Mouse (Mus musculus) cerebellum, postnatal 36 days (tissue): ENCODE results near the gene Xpo4.

Experiments used
- DNase-seq, 2 experiments: peaks; one replicate each; pipeline ENCODE4 v3.0.0; 2021 to 2022; ENCODE audit warnings: mixed read lengths in 2 of 2

Xpo4 gene

GRCm38 (mm10) chr14:57606663-57607365 is 58.4 kb downstream of the Xpo4 start:
- DNase-seq, result no peak

- no peak for DNase-seq
Observed at GRCm38 (mm10) chr14:57593279-57593678, 72.0 kb downstream of the Xpo4 start.

GRCm38 (mm10) chr14:57591830-57592229 is 73.4 kb downstream of the Xpo4 start:
- DNase-seq, result no peak

GRCm38 (mm10) chr14:57576364-57577060 is 88.7 kb downstream of the Xpo4 start:
- no peak for DNase-seq

GRCm38 (mm10) chr14:57574792-57575587 is 90.2 kb downstream of the Xpo4 start:
- DNase-seq, result no peak

- peak; percentile 95 to 97 for DNase-seq
Observed at GRCm38 (mm10) chr14:57571155-57572133, 93.8 kb downstream of the Xpo4 start, which contains the start of gene Eef1akmt1. Gene Eef1akmt1, minus strand, starts transcription at chr14:57571612.

- peak in 1 of 2 experiments; percentile 29 for DNase-seq
Observed at GRCm38 (mm10) chr14:57565626-57566025, 99.6 kb downstream of the Xpo4 start.

- no peak for DNase-seq
Observed at GRCm38 (mm10) chr14:57556922-57557321, 108.3 kb downstream of the Xpo4 start.

- peak in 1 of 2 experiments; percentile 29 for DNase-seq
Observed at GRCm38 (mm10) chr14:57555471-57556070, 109.7 kb downstream of the Xpo4 start.

- no peak for DNase-seq
Observed at GRCm38 (mm10) chr14:57554434-57554833, 110.8 kb downstream of the Xpo4 start.

GRCm38 (mm10) chr14:57552945-57553344 is 112.3 kb downstream of the Xpo4 start:
- no peak for DNase-seq

GRCm38 (mm10) chr14:57547062-57547461 is 118.2 kb downstream of the Xpo4 start:
- DNase-seq, result no peak

GRCm38 (mm10) chr14:57546557-57547021 is 118.6 kb downstream of the Xpo4 start:
- no peak for DNase-seq

- DNase-seq, result no peak
Observed at GRCm38 (mm10) chr14:57546131-57546530, 119.1 kb downstream of the Xpo4 start.

GRCm38 (mm10) chr14:57545526-57545925 is 119.7 kb downstream of the Xpo4 start:
- DNase-seq, result no peak

- no peak for DNase-seq
Observed at GRCm38 (mm10) chr14:57543420-57544039, 121.7 kb downstream of the Xpo4 start.

GRCm38 (mm10) chr14:57542231-57542630 is 123.0 kb downstream of the Xpo4 start:
- DNase-seq, result no peak

GRCm38 (mm10) chr14:57540683-57541082 is 124.5 kb downstream of the Xpo4 start:
- peak in 1 of 2 experiments; percentile 31 for DNase-seq

- no peak for DNase-seq
Observed at GRCm38 (mm10) chr14:57537261-57538015, 127.8 kb downstream of the Xpo4 start.

GRCm38 (mm10) chr14:57536820-57537219 is 128.4 kb downstream of the Xpo4 start:
- DNase-seq, result no peak
